Mouse (Mus musculus) embryonic fibroblast, embryonic 13.5 days (primary cell): ENCODE measurements at regions not wholly inside any gene's neighbourhood (a gene's known extent, or its start where the extent isn't known, plus 50 kb on each side); places are given as distances from the start of the nearest gene placed in this dataset.

Experiments used
- H3K27ac ChIP-seq: 2 replicates; pipeline ENCODE4 v1.5.1; 2012; ENCODE audit warnings: low read length, control low read depth, inconsistent platforms; ENCODE audit not compliant: insufficient read depth
- H3K4me1 ChIP-seq: 2 replicates; pipeline ENCODE4 v1.6.1; 2011; ENCODE audit warnings: low read length; ENCODE audit not compliant: control insufficient read depth, insufficient read depth
- H3K4me3 ChIP-seq: 2 replicates; pipeline ENCODE4 v1.5.1; 2011; ENCODE audit warnings: mild to moderate bottlenecking, control low read depth, low read length; ENCODE audit not compliant: insufficient read depth
- CTCF ChIP-seq: IDR thresholded peaks from 2 replicates; pipeline ENCODE4 v1.5.1; 2011; ENCODE audit warnings: mild to moderate bottlenecking, control low read depth, low read length, moderate library complexity, borderline replicate concordance; ENCODE audit not compliant: insufficient read depth
- POLR2A ChIP-seq: IDR thresholded peaks from 2 replicates; pipeline ENCODE4 v1.6.1; 2011; ENCODE audit warnings: low read depth, mild to moderate bottlenecking, control low read depth, low read length, moderate library complexity

DNA sequence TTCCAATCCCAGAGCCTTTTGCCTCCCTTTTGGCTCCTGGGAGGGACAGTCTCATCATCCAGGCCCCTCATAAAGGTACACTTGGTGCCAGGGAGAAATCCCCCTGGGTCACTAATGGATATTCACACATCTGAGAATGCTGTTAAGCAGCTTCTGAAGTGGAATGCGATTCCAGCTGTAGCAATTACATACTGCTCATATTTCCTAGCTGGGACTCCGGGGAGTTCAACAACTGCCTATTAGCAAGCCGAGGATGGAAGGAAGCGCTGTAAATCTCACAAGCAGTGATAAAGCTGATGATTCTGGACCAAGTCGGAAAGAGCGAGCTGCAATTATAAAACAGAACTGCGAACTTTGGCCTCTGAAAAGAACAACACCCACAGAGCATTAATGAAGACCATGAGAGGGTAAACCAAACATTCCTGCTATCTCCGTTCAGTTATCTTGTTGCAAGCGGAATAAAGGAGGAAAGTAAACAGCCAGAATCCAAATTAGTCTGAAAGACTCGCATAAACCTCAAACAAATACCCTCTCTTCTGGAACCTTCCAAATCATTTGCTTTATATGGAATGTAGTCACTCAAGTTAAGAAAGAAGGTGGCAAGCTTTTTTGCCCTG is 82.8 kb upstream of the Hgf start:
- Histone ChIP-seq H3K4me1 (peaks cover 6% of the 10 kb centered on the region), H3K4me3 (no peak overlapping the region), H3K27ac (peak overlapping the region; percentile 89)
- no peak for TF ChIP-seq POLR2A
- TF ChIP-seq CTCF = no peak

- Histone ChIP-seq H3K27ac (no peak overlapping the region), H3K4me3 (no peak overlapping the region), H3K4me1 (no peaks in the 10 kb centered on the region)
- TF ChIP-seq CTCF (no peak), POLR2A (no peak)
Observed at GRCm38 (mm10) chr5:16487969-16488368, 65.3 kb upstream of the Hgf start.

GRCm38 (mm10) chr5:16489803-16490202 is 63.5 kb upstream of the Hgf start:
- no peaks in the 10 kb centered on the region for H3K4me1 ChIP-seq
- H3K4me3 ChIP-seq = no peak overlapping the region
- H3K27ac ChIP-seq = no peak overlapping the region
- TF ChIP-seq CTCF (no peak), POLR2A (no peak)

GRCm38 (mm10) chr5:16499891-16500290 is 53.4 kb upstream of the Hgf start:
- Histone ChIP-seq H3K27ac (no peak overlapping the region), H3K4me3 (no peak overlapping the region), H3K4me1 (no peaks in the 10 kb centered on the region)
- TF ChIP-seq CTCF (no peak), POLR2A (no peak)
